Mouse (Mus musculus): ENCODE data around the gene 1700012B07Rik. TPM values are rescaled to one million over a fixed set of nuclear protein-coding genes. Genes with fewer than 3 reads are reported as not detected.

Gene 1700012B07Rik
- polyA plus RNA-seq, 1 experiment from 2014 or later = not detected

DNA sequence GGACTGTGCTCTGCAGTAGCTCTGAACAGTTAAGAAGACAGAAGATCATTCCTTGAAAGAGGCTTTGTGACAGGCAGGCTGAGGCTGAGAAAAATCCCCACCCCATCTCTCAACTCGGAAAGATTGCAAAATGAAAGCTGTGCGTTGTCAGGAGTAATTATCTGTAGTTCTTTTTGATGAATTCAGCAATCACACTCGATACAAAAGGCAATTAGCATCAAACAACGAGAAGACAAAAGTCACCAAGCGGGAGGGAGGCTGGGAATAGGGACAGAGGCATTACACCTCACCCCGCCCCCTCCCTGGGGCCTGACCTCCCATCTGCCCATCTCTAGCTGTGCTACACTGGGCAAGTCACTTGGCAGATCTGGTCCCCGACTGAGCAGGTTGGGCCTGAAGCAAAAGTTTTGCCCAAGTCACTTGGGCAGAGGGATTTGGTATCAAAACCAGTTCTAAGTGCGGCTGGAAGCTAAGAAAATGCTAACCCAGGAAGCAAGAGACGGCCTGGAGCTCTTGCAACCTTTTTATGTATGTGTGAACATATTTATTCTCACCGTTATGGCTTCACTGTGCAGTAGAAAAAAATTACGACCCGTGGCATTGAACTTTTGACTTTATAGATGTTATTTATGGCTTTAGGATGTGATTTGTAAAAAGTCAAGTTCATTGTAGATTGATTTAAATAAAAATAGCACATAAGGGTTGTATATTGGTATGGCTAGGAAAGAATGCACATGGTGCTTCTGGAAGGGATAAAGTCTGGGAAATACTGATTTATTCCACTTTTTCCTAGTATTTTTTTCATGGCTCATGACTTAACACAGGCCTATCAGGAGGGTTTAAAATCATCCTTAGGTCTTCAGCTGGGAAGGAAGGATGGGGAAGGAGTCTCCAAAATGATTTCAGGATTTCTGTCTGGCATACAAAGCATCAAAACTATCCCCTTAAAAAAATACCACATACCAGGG lies 75.9 kb downstream of the 1700012B07Rik start:
- H3K4me3 ChIP-seq (ENCODE audit: low read length) = no peak overlapping the region
- H3K27me3 ChIP-seq (ENCODE audit: control insufficient read depth, insufficient read depth, low read length) = no peaks in the 10 kb centered on the region
- 57% methylated on average over 12 of the region's 12 CpGs for WGBS
- no peak for ATAC-seq (replicated peaks; ENCODE audit: extremely low read depth, insufficient read depth, low FRiP score)
- H3K27ac ChIP-seq (ENCODE audit: low read length) = no peak overlapping the region
- no peak overlapping the region for H3K4me2 ChIP-seq (ENCODE audit: low read depth, low read length)
- no peaks in the 10 kb centered on the region for H3K9me3 ChIP-seq (replicated peaks; ENCODE audit: control insufficient read depth, low read length)
- no peak overlapping the region for H3K9ac ChIP-seq (ENCODE audit: low read length)
- H3K36me3 ChIP-seq (ENCODE audit: control insufficient read depth, insufficient read depth) = no peaks in the 10 kb centered on the region
- H3K4me1 ChIP-seq (ENCODE audit: control insufficient read depth, insufficient read depth, low read length) = no peaks in the 10 kb centered on the region

DNA sequence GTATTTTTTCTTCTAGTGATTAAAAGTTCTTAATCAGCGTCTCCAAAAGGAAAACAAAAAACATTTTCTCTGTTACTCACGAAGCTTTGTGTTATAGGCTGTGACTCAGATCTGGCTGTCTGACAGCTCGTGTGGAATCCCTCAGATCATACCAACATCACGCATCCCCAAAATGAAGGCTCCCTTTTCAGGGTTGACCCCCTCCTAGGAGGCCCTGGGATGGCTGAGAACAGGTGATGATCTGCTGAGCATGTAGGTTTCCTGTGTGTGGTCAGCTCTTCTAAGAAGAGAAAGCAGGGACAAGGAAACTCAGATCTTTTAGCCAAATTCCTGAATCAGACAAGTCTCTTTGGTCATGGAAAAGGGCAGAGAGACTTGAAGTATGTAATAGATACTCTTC lies 82.6 kb downstream of the 1700012B07Rik start:
- Histone ChIP-seq H3K9ac (ENCODE audit: low read length) (no peak overlapping the region), H3K36me3 (ENCODE audit: control insufficient read depth, insufficient read depth) (no peaks in the 10 kb centered on the region), H3K4me3 (ENCODE audit: low read length) (no peak overlapping the region), H3K27ac (ENCODE audit: low read length) (no peak overlapping the region), H3K27me3 (ENCODE audit: control insufficient read depth, insufficient read depth, low read length) (no peaks in the 10 kb centered on the region), H3K4me2 (ENCODE audit: low read depth, low read length) (no peak overlapping the region), H3K4me1 (ENCODE audit: control insufficient read depth, insufficient read depth, low read length) (no peaks in the 10 kb centered on the region), H3K9me3 (replicated peaks; ENCODE audit: control insufficient read depth, low read length) (no peaks in the 10 kb centered on the region)
- whole genome bisulfite sequencing = 58% methylated on average over 4 of the region's 4 CpGs
- no peak for ATAC-seq (replicated peaks; ENCODE audit: extremely low read depth, insufficient read depth, low FRiP score)

DNA sequence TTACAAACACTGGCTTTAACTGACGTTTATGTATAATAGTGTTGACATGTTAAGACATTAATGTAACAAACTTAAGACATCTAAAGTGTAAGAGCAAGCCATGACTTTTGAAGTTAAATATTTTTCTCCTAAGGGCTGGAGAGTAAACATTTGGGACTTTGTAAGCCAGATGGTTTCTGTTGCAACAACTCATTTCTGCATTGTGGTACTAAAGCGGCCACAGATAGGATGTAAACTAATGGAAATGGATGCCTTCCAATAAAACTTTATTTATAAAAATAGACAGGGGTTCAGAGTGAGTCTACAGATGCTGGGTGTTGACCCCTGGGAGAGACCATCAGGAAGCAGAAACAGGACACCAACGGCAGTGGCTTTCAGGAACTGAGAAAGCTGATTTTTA lies 89.9 kb downstream of the 1700012B07Rik start:
- Histone ChIP-seq H3K9ac (ENCODE audit: low read length) (no peak overlapping the region), H3K4me2 (ENCODE audit: low read depth, low read length) (no peak overlapping the region), H3K4me1 (ENCODE audit: control insufficient read depth, insufficient read depth, low read length) (no peaks in the 10 kb centered on the region), H3K36me3 (ENCODE audit: control insufficient read depth, insufficient read depth) (no peaks in the 10 kb centered on the region), H3K4me3 (ENCODE audit: low read length) (no peak overlapping the region), H3K9me3 (replicated peaks; ENCODE audit: control insufficient read depth, low read length) (no peaks in the 10 kb centered on the region), H3K27me3 (ENCODE audit: control insufficient read depth, insufficient read depth, low read length) (no peaks in the 10 kb centered on the region), H3K27ac (ENCODE audit: low read length) (no peak overlapping the region)
- 54% methylated on average over 3 of the region's 3 CpGs for WGBS
- ATAC-seq (replicated peaks; ENCODE audit: extremely low read depth, insufficient read depth, low FRiP score) = no peak

Other genes with a start within 250 kb of the 1700012B07Rik start
- gene Wipi1, start 216.1 kb downstream of the 1700012B07Rik start, polyA plus RNA-seq (2015; fragmentation: Nextera tagmentation; extraction: Ambion mirVana) = 51.6 and 55.3 TPM in 2 replicates
- gene Prkar1a, start 178.6 kb downstream of the 1700012B07Rik start, polyA plus RNA-seq (2015; fragmentation: Nextera tagmentation; extraction: Ambion mirVana) = 455 and 485 TPM in 2 replicates
- gene Fam20a, start 105.8 kb downstream of the 1700012B07Rik start, polyA plus RNA-seq (2015; fragmentation: Nextera tagmentation; extraction: Ambion mirVana) = 3.1 and 3.4 TPM in 2 replicates
- gene Abca8b, start 167.8 kb upstream of the 1700012B07Rik start, polyA plus RNA-seq (2015; fragmentation: Nextera tagmentation; extraction: Ambion mirVana) = 1.0 and 1.1 TPM in 2 replicates

All from heart, embryonic 16.5 days (tissue).